Mouse (Mus musculus) C2C12 (cell line): Measurements from ENCODE around the gene Hdac4.

Experiments used
- CTCF ChIP-seq: IDR thresholded peaks from one replicate; pipeline ENCODE4 v1.5.1; 2011; ENCODE audit not compliant: control insufficient read depth, insufficient read depth, insufficient read length
- USF1 ChIP-seq: IDR thresholded peaks from one replicate; pipeline ENCODE4 v1.6.1; 2011; ENCODE audit warnings: low read depth, mild to moderate bottlenecking, control low read depth, moderate library complexity

GRCm38 (mm10) chr1:92069932-92070677, 125.4 kb downstream of the Hdac4 start:
- no peak for TF ChIP-seq USF1
- TF ChIP-seq CTCF, result no peak
